Mouse (Mus musculus) urinary bladder, postnatal 14 days (tissue): ENCODE results near the gene Vsnl1.

Experiments
- DNase-seq: peaks from one replicate; pipeline ENCODE4 v3.0.0; 2021; ENCODE audit warnings: low spot score

Gene Vsnl1

GRCm38 (mm10) chr12:11276632-11277031 is 159.8 kb downstream of the Vsnl1 start:
- DNase-seq = no peak
